Comparison of ENCODE assay signal across 8 mouse cellular contexts in genomic region chr17:47694503-47695336, GRCm38 (mm10). TPM values are rescaled to one million over a fixed set of nuclear protein-coding genes. Genes with fewer than 3 reads are reported as not detected.
DNase-seq lines count a peak whose midpoint lies in the region; ATAC-seq and TF ChIP-seq lines count a peak whose summit lies in the region.

Prickle4 (minus strand) TSS chr17:47694736.

- H3K9ac ChIP-seq in forebrain, embryonic 14.5 days (ENCODE audit: low read length) = peak within 1 kb of the TSS; percentile 80
- peak within 1 kb of the TSS; percentile 65 for H3K9ac ChIP-seq in liver, embryonic 16.5 days (ENCODE audit: low read depth, low read length)
- H3K9ac ChIP-seq in neural tube, embryonic 12.5 days = peak within 1 kb of the TSS; percentile 80
- H3K9ac ChIP-seq in stomach, postnatal 0 days (ENCODE audit: low read length) = peak within 1 kb of the TSS; percentile 82

- peak; percentile 97 for DNase-seq in ES-CJ7 (ENCODE audit: low read depth, low spot score)
- DNase-seq in cerebellum, adult 11 months = peak; percentile 97
- DNase-seq in forebrain, embryonic 14.5 days (ENCODE audit: low spot score) = peak; percentile 97
- DNase-seq in heart, postnatal 14 days = peak; percentile 99
- peak; percentile 60 for DNase-seq in large intestine, adult 2 months (ENCODE audit: low read depth, low spot score)
- DNase-seq in stomach, postnatal 0 days (ENCODE audit: low spot score) = peak; percentile 96

- H3K27ac ChIP-seq in forebrain, embryonic 14.5 days (ENCODE audit: low read depth, low read length) = no peak within 1 kb of the TSS
- peak within 1 kb of the TSS; percentile 60 for H3K27ac ChIP-seq in liver, embryonic 16.5 days (ENCODE audit: low read length)
- 0 out of 2 replicates have a peak within 1 kb of the TSS, but pooled peaks have one; percentile 3 for H3K27ac ChIP-seq in neural tube, embryonic 12.5 days
- H3K27ac ChIP-seq in stomach, postnatal 0 days (replicated peaks) = no peak within 1 kb of the TSS

- peak; percentile 97 for ATAC-seq in forebrain, embryonic 14.5 days
- ATAC-seq in liver, embryonic 16.5 days (ENCODE audit: low read depth) = peak; percentile 89
- peak; percentile 96 for ATAC-seq in neural tube, embryonic 12.5 days (ENCODE audit: low FRiP score, low read depth)
- peak; percentile 94 for ATAC-seq in stomach, postnatal 0 days (ENCODE audit: low FRiP score, low TSS enrichment)

- peaks cover 5% of the 10 kb centered on the region for H3K4me1 ChIP-seq in forebrain, embryonic 14.5 days (ENCODE audit: control insufficient read depth, insufficient read depth, low read length)
- peaks cover 17% of the 10 kb centered on the region for H3K4me1 ChIP-seq in liver, embryonic 16.5 days (ENCODE audit: control insufficient read depth, low read depth, low read length)
- H3K4me1 ChIP-seq in neural tube, embryonic 12.5 days = peaks cover 8% of the 10 kb centered on the region; the same call in 1 of the 2 replicates
- H3K4me1 ChIP-seq in stomach, postnatal 0 days (replicated peaks; ENCODE audit: control insufficient read depth, insufficient read depth) = no peaks in the 10 kb centered on the region

- peak within 1 kb of the TSS; percentile 77 for H3K4me2 ChIP-seq in forebrain, embryonic 14.5 days (ENCODE audit: low read length)
- H3K4me2 ChIP-seq in liver, embryonic 16.5 days (ENCODE audit: low read depth, low read length) = peak within 1 kb of the TSS; percentile 90
- H3K4me2 ChIP-seq in neural tube, embryonic 12.5 days (replicated peaks) = peak within 1 kb of the TSS; percentile 87
- peak within 1 kb of the TSS; percentile 87 for H3K4me2 ChIP-seq in stomach, postnatal 0 days (replicated peaks; ENCODE audit: low read depth)

- under 1% methylated on average over 54 of the region's 82 CpGs for WGBS in forebrain, embryonic 14.5 days
- WGBS in large intestine, adult 2 months = 2% methylated on average over 79 of the region's 82 CpGs
- under 1% methylated on average over 81 of the region's 82 CpGs for WGBS in liver, embryonic 16.5 days (ENCODE audit: insufficient replicate concordance)
- under 1% methylated on average over 79 of the region's 82 CpGs for WGBS in neural tube, embryonic 12.5 days
- WGBS in stomach, postnatal 0 days = under 1% methylated on average over 59 of the region's 82 CpGs

- H3K4me3 ChIP-seq in forebrain, embryonic 14.5 days (ENCODE audit: low read depth, low read length) = peak within 1 kb of the TSS; percentile 71
- peak within 1 kb of the TSS; percentile 70 for H3K4me3 ChIP-seq in liver, embryonic 16.5 days (ENCODE audit: low read depth, low read length)
- peak within 1 kb of the TSS; percentile 73 for H3K4me3 ChIP-seq in neural tube, embryonic 12.5 days
- peak within 1 kb of the TSS; percentile 77 for H3K4me3 ChIP-seq in stomach, postnatal 0 days (ENCODE audit: low read depth, low read length)

- 0 out of 2 replicates have a peak, but pooled peaks cover 5% of the 10 kb centered on the region for H3K27me3 ChIP-seq in forebrain, embryonic 14.5 days (replicated peaks; ENCODE audit: control insufficient read depth, insufficient read depth, low read length)
- H3K27me3 ChIP-seq in liver, embryonic 16.5 days (ENCODE audit: control insufficient read depth, insufficient read depth, low read depth, low read length) = peaks cover 17% of the 10 kb centered on the region
- H3K27me3 ChIP-seq in neural tube, embryonic 12.5 days (replicated peaks) = no peaks in the 10 kb centered on the region
- no peaks in the 10 kb centered on the region for H3K27me3 ChIP-seq in stomach, postnatal 0 days (ENCODE audit: control insufficient read depth, insufficient read depth, low read length)

- TF ChIP-seq CTCF in stomach, postnatal 0 days (IDR thresholded peaks at IDR 0.05; ENCODE audit: low read depth) = peak; percentile 90

- intact Hi-C loops in heart, postnatal 14 days (cut with DNase I) = no loop called here

- H3K9me3 ChIP-seq in forebrain, embryonic 14.5 days (replicated peaks; ENCODE audit: control insufficient read depth, low read length) = no peaks in the 10 kb centered on the region
- H3K9me3 ChIP-seq in liver, embryonic 16.5 days (replicated peaks; ENCODE audit: control insufficient read depth, low read length) = no peaks in the 10 kb centered on the region
- H3K9me3 ChIP-seq in neural tube, embryonic 12.5 days = no peaks in the 10 kb centered on the region
- H3K9me3 ChIP-seq in stomach, postnatal 0 days (ENCODE audit: control insufficient read depth, low read length) = no peaks in the 10 kb centered on the region

- no peaks in the 10 kb centered on the region for H3K36me3 ChIP-seq in forebrain, embryonic 14.5 days (ENCODE audit: control insufficient read depth, insufficient read depth, low read length)
- H3K36me3 ChIP-seq in liver, embryonic 16.5 days (ENCODE audit: control insufficient read depth, insufficient read depth) = no peaks in the 10 kb centered on the region
- peaks cover 7% of the 10 kb centered on the region; the same call in 1 of the 2 replicates for H3K36me3 ChIP-seq in neural tube, embryonic 12.5 days
- H3K36me3 ChIP-seq in stomach, postnatal 0 days (ENCODE audit: control insufficient read depth, insufficient read depth, low read length) = no peaks in the 10 kb centered on the region

- TF ChIP-seq EP300 in stomach, postnatal 0 days (optimal IDR thresholded peaks at IDR 0.05) = no peak

RNA-seq across cellular contexts. Expression of gene Prickle4, which starts in this region (rescaled TPM):
- polyA plus RNA-seq in forebrain, embryonic 14.5 days (2014; fragmentation: Nextera tagmentation; extraction: Ambion mirVana) = 0.42 and 0.62 TPM in 2 replicates
- total RNA-seq in heart, postnatal 14 days (2021) = 1 to 10 TPM; 3.8 to 5.4 TPM
- polyA plus RNA-seq in large intestine, adult 2 months (2012; rRNA removed) = 0.56 and 0.86 TPM in 2 replicates
- 0.25 TPM in 1 of 2 replicates, not detected in the other for polyA plus RNA-seq in liver, embryonic 16.5 days (2015; fragmentation: Nextera tagmentation; extraction: Ambion mirVana)
- polyA plus RNA-seq in neural tube, embryonic 12.5 days (2016; fragmentation: Nextera tagmentation; extraction: Ambion mirVana) = 0.86 and 1.3 TPM in 2 replicates
- polyA plus RNA-seq in stomach, postnatal 0 days (2015; fragmentation: Nextera tagmentation; extraction: Ambion mirVana) = 0.19 and 0.51 TPM in 2 replicates

Comparison
In these comparisons a context has a peak if more than half of its experiments do, and no peak if none do; other contexts are left out.
1. Peak in DNase-seq, ATAC-seq, H3K4me3 ChIP-seq, H3K9ac ChIP-seq and H3K4me2 ChIP-seq in forebrain, embryonic 14.5 days; RNA of the gene not detected or under 1 TPM.
2. Peak in DNase-seq in large intestine, adult 2 months; RNA of the gene not detected or under 1 TPM.
3. Peak in ATAC-seq, H3K4me3 ChIP-seq, H3K27ac ChIP-seq, H3K9ac ChIP-seq and H3K4me2 ChIP-seq in liver, embryonic 16.5 days; RNA of the gene not detected or under 1 TPM.
4. Peak in DNase-seq, ATAC-seq, H3K4me3 ChIP-seq, H3K9ac ChIP-seq and H3K4me2 ChIP-seq in stomach, postnatal 0 days; RNA of the gene not detected or under 1 TPM.